Mouse (Mus musculus) CD4-positive, CD25-positive, alpha-beta regulatory T cell, adult 4 months (primary cell): Measurements from ENCODE around the gene Slc41a3. TPM values are rescaled to one million over a fixed set of nuclear protein-coding genes. Genes with fewer than 3 reads are reported as not detected.

Experiments used
- ATAC-seq: one replicate; pipeline ENCODE4 v1.8.0; 2017
- polyA plus RNA-seq, 2 experiments: library from polyadenylated mRNA; unstranded; fragments of 100-300 nt; shearing (Covaris generic); gene quantifications; one replicate each; pipeline ENCODE4 v1.2.1; 2017

The Slc41a3 gene
- 10 to 100 TPM in 1 of 2 experiments, 1 to 10 TPM in 1; 8.2 to 11.8 TPM for polyA plus RNA-seq

DNA sequence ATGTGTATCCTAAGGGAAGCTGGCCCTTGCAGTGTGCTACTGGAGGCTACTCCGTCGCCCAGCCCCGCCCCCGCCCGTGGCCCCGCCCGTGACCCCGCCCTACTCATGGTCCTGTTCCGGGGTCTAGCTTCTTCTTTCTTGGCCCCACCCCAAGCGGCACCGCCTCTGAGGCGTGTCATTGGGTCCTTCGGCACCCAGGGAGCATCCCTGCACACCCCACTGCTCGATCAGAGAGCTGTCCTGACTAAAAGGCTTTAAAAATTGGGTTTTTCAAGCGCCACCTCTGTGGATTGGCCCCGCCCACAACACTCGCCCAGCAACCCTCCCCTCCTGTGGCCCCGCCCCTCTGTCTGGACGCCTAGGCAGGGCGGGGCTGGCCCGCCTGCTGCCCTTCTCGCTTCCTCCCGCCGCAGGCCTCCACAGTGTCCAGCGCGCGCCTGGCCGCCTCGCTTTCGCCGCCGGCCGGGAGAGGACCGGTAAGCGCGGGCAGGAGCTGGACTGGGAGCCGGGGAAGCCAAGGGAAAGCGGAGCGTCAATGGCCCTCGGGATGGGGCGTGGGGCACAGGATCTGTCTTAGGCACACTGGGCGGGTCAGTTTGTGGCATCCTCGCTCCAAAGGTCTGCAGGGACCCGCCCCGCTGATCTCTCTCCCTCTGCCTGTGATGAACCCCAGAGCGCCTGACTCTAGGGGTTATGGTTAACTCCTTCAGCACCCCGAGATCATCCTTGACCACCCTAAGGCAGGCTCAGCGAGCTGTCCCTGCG is at the start of gene Slc41a3:
Gene Slc41a3, plus strand, starts transcription at position 193 of the 765 bp plus-strand sequence.
- peak; percentile 64 for ATAC-seq

DNA sequence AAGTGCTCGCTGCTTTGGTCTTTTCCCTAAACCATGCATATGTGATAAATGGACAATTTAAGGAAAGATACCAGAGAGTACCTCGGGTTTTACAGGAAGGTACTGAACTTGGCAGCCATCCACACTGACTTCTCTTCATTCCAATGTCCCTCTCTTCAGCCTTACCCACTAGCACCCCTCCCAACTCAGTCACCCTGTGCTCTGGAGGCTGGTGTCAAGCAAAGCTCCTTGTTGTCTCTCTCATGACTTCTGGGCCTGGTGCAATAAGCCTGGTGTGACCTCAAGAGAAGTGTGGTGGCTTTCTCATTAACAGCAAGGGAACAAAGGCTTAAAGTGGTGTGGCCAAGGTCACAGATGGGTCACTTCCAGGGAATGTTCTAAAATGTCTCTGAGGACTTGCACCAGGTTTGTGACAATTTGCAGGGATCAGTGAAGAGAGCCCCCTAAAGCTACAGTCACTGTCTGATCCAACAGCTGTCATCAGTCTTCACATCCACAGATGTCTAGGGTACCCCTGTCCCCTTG is 47.9 kb upstream of the Slc41a3 start:
- no peak for ATAC-seq

DNA sequence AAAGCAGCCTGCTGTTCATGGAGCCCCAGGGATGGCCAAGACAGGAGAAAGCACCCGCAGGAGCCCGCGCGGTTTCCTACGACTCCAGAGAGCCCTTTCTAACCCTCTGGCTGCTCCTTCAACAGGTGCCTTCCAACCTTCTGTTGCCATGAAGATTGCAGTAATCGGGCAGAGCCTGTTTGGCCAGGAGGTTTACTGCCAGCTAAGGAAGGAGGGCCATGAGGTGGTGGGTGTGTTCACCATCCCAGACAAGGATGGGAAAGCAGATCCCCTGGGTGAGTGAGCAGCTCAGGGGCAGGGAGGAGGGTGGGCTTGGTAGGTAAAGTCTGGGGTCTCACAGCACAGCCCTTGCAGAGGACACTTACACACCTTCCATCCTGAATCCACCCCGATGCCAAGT is 47.4 kb upstream of the Slc41a3 start:
- no peak for ATAC-seq

DNA sequence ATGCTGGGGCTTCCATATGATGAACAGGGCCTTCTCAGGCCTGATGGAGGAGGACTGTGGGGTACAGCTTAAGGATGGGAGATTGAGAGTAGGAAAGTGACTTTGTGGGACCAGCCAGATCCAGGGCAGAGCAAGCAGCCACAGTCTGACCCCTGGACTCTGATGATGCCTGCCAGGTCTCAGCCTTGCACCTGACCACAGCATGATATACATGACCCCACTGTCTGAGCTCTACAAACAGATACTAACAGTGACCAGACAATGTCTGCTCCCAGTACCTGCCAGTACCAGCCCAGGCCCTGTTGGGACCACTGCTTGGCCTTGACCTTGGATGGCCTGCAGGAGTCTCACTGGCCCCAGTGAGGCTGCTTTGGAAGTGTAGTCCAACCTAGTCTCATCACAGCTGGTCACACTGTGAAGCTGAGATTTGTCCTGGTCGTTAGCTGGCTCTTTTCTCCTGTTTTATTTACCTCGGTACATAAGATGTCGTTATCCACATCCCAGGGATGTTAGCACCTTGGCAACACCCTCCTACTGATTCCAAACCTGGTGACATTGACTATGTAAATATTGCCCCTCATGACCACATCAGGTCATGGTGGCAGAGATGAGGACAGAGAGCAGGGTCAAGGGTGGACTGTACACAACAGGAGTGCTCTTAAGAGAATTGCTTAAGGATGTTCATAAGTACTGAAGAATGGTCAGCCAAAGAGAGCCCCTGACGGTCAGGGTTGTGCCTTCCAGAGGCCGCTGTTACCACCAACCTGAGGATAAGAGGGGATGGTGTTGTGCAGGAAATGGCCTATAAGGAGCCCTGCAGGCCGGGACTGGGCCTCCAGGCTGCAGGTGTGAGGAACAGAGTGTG is 46.5 kb upstream of the Slc41a3 start:
- no peak for ATAC-seq

DNA sequence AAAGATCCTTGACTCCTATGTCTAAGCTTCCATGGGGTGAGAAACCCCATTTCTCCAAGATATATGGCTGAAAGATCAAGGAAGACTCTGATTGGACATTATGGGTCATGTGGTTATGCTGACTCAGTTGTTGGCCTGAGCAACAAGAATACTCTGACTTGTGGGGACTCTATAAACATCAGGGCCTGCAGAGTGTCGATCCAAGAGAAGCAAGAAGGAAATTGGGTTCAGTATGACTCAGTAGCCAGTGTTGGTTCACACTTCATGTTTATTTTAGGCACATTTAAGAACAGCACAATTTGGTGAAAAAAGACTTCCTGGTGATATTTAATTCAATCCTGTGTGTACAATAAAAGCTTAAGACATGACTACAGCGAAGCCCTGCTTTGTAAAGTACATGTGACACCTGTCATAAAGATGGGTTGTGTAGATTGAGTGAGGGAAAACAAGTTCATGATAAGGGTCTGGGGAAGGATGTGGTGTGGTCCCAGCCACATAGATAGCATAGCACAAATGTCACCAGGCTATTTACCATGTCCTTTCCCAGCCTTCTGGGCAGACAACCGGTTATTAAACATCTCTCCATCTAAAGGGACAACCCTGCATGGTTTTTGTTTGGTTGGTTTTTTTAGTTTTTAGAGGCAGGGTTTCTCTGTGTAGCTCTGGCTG is 44.0 kb upstream of the Slc41a3 start:
- no peak for ATAC-seq

DNA sequence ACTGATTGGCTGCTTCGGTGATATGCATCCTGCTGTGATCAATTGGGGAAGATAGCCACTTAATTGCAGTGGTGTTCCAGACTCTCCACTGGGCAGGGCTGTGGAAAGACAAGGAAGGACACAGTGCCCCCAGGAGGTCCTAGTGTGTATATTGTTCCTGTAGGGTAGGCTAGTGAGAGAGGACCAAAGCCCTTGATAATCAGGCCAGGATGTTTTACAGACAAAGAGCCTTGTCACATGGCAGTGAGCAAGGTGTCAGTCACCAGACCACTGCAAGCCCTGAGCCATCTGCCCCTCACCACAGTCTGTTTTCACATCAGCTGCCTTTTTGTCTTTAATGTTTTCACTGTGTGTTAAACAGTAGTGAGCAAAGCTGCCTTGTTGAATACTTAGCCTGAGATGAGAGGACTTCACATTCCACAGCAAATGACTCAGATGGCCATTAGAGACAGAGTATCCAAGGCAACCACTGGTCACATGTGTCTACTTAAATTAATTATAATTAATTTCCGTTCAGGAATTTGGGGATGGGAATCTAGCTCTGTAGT is 43.2 kb upstream of the Slc41a3 start:
- ATAC-seq: no peak

DNA sequence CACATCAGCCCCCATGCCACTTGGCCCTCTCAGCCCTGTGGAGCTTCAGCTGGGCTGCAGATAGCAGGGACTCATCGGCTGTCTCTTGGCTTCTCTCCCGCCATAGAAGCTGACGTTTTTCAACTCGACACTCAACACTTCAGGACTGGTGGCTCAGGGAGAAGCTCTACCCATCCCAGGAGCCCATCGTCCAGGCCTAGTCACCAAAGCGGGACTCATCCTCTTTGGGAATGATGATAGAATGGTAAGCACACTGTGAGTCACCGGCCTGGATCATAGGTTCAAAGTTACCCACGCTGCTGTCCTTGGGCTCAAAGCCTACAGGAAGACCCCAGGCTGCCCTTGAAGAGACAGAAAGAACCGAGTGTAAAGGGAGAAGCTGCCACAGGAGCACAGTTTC is 40.3 kb upstream of the Slc41a3 start:
- no peak for ATAC-seq

DNA sequence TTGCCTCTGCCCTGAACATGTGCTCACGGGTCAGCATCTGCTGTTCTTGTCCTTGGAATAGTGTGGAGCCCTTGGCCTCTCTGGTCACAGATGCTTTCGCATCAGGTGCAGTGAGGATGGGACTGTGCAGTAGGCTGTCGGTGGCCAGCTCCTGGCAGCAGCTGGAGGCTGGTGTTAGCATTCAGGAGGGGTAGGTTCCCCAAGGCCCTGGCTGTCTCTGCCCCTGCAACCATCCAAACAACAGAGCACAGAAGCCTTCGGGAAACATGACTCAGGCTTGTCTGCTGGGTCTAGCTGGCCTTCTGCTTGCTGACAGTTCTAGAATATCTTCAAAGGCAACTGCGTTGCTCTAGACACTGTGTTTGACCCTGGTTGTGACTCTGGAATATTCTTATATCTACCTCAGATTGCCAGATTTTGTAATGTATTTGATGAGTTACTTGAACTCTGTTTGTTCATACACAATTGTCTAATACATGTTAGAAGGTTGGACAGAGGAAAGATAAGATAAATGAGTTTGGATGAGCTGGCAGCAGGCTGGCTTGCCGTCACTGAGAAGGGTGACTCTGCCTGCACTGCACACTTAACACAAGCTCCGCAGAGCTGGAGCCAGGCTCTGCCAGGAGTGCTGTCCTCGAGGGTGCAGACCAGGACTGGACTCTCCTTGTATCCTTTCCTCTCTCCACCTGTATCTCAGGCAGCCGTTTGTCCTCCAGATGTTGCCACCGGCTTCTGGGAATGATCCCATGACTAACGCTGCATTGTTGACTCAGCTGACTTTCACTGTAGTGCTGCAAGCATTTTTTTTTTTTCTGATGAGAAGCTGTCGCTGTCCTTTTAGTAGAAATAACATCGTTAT is 38.9 kb upstream of the Slc41a3 start:
- no peak for ATAC-seq

DNA sequence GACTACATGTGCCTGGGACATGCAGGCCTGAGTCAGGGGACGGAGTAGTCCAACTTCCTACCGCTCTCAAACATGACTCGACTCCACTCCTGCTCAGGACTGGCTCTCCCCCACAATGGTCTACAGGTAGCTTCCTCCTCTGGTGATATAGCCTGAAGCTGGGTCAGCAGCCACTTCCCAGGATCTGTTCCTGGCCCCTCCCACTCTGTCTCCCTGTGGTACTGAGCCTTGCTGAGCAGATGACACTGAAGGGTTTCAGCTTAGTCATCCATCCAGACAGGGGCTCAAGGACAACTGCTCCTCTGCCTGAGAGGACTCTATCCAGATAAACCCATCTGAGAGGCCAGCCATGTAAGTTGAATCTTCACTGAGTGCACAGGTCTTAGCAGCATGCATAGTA is 37.0 kb upstream of the Slc41a3 start:
- ATAC-seq: no peak

DNA sequence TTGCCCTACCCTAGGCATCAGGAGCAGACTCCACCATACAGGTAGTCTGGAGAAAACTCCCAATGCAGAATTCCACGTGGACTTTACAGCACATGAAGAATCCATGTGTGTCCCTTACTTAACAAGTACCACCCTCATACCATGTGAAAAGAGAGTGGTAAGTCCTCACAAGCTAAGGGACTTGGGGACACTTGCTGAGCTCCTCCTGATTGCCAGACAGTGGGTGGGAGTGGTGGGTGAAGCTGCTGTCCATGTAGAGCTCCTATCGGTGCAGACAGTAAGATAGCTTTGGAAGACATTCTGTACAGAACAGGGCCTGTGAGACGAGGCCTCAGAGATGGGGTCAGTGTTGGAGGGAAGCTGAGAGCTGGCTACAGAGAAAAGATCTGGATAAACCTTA is 36.6 kb upstream of the Slc41a3 start:
- no peak for ATAC-seq

DNA sequence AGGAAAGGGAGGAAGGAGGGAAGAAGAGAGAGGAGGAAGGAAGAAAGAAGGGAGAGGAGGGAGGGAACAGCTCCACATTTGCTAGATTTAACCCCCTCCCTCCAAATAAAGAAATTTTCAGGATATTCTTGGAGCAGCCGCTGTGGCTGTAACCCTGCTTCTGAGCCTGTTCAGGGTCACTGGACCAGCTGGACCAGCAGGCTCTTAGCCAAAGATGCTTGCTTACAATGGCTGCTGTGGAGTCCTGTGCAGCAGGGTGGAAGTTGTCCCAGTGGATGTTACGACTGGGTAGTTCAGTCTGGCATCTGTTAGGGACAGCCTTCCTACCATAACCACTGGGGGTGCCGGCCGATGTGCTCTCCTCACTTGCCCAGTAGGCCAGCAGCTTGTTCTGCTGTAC is 35.8 kb upstream of the Slc41a3 start:
- no peak for ATAC-seq

DNA sequence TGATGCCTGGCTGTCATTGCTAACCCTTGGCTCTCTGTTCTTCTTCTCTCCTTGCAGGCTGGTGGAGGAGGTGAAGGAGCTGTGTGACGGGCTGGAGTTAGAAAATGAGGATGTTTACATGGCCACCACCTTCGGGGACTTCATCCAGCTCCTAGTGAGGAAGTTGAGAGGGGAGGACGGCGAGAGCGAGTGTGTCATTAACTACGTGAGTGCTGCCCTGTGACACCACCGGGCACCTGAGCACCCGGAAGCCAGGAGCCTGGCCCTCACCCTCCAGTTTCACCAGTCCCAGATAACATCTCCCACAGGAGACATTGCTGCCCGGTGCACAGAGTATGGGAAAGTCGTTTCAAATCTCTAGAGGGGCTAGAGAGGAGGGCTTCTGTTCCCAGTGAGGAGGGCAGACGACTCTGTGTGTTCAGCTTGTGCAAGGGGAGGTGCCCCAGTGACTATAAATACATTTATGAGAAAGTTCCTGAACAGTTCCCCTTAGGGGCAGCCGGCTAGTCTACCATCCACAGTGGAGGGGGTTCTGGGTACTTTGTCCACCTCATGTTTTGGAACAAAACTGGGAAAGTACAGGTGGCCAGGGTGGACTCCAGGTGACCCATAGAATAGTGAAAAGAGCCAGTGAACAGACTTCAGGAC is 34.7 kb upstream of the Slc41a3 start:
- ATAC-seq: no peak

DNA sequence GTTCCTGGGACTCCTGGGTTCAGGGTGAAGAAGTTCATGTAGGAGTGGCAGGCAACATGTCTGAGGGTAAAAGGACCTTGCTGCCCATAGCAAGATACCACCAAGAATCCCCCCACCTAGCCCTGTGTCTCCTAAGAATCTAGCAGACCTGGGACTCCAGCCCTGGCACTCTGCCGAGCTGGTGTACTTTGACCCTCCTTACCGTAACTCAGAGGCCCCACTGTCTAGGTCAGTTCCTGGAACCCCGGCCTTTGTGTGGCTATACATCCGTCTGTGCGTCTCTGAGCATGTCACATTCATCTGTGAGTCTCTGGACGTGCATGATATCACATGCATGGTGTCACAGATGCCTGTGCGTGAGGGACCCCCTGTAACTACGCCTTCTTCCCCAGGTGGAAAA is 34.1 kb upstream of the Slc41a3 start:
- ATAC-seq: no peak

DNA sequence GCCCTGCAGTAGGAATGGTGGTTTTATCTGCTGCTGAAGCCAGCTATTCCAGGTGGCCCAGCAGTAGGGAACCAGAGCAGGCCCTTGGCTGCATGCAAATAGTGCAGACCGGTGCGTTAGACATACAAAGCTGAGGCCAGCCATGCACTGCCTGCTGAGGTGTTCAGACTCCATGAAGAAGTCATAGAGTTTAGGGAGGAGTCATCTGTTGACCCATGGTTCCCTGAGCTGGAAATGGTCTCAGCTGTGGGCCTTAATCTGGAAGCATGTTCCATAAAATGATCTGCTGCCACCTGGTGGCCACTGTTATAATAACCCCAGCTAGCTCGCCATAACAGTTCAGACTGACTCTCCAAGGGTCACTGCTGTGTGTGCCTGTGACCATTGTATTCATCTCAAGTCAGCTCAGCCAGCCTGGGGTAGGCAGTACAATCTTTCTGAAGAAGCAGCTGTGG is 29.2 kb upstream of the Slc41a3 start:
- peak; percentile 47 for ATAC-seq

DNA sequence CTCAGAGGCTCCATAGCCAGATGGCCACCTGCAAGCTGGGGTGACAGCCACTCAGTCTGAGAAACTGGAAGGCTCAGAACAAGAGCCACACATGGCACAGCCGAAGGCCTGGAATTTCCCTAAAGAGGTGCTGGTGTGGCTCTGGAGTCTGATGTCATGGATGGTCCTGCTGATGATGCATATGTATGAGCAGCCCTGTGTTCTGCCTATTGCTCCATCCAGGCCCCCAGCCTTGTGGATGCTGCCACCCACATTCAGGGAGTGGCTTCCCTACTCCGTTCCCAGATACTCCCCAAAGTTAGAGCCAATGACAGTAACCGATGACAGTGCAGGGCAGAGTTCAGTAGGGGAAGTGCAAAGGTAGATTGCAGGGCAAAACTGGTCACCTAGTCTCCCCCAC is 26.4 kb upstream of the Slc41a3 start:
- no peak for ATAC-seq

DNA sequence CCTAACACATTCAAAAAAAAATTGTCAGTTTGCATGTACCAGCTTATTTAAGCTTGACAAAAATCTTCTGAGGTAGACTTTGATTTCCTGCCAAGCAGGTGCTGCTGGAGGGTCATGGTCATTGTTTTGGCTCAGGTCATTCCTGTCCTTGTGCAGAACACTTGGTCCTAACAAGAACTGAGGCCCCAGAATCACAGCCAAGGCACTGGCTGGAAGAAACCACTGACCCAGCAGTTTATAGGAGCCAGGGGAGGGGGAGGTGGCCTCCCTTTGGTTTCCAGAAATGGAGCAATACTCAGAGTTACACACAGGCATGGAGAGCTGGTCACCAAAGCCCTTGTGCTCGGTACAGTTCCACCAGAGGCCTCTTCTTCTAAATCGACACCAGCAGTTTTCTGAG is 22.2 kb upstream of the Slc41a3 start:
- ATAC-seq: no peak

DNA sequence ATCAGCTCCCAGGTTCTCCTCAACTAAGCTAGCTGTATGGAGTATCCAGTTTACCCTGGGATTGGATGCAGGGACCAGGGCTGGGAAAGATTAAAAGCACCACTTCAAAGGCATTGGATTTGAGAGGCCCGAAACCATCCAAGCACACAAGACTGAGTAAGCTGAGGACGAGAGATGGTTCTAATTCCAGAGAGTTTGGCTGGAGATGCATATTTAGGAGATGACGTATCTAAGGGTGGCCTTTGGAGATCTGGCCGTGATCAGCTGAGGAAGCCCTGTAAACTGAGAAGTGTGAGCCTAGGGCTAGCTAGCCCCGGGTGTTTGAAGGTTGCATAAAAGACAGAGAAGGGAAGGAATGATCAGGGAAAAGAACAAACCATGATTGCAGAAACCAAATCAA is 16.4 kb upstream of the Slc41a3 start:
- no peak for ATAC-seq

DNA sequence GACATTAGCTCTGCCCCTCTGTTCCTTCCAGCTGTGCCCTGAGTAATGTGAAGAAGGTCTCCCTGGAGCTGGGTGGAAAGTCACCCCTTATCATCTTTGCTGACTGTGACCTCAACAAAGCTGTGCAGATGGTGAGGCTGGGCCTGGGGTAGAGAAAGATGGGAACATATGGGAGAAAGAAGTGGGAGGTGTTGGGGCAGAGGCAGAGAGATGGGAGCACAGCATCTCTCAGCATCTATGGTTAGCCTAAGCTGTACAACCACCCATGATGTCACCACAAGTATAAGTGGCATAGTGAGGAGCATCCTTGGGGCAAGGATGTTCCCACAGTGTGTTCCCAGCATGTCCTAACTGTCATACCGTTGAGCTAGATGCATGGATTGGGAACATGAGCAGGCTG is 13.8 kb upstream of the Slc41a3 start:
- no peak for ATAC-seq

DNA sequence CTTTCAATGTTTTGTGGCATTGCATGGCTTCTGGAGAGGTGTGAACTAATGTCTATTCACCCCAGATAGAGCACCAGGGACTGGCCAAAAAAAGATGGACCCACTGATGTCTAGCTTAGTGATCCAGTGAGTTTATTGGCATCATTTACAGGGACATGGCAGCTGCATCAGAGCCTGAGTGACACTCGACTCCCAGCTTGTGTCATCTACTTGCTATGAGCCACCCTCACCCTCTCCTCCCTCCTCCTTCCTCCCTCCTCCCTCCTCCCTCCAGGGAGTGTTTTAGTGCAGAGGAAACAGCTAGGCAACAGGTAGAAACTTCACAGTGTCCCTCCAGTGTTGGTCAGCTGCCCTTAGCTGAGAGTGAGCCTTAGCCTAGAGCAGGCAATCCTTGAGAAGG is 9.6 kb upstream of the Slc41a3 start:
- ATAC-seq: no peak

DNA sequence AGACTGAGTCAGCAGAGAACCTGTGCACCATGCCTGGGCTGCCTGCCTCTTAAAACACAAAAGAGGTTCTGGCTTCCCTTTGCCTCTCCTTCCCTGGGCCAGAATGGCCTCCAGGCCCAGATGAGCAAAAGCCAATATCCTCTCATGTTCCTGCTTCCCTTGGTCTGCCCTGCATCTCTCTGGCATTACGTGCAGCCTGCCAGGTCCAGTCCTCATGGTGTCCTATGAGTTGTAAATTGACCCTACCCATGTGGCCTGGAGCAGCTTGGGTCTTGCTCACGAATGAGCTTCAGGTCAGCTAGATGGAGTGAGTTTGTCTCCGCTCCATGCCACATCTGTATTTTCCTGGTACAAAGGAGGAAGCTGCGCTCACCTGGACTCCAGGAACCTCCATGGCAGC is 7.5 kb upstream of the Slc41a3 start:
- no peak for ATAC-seq

DNA sequence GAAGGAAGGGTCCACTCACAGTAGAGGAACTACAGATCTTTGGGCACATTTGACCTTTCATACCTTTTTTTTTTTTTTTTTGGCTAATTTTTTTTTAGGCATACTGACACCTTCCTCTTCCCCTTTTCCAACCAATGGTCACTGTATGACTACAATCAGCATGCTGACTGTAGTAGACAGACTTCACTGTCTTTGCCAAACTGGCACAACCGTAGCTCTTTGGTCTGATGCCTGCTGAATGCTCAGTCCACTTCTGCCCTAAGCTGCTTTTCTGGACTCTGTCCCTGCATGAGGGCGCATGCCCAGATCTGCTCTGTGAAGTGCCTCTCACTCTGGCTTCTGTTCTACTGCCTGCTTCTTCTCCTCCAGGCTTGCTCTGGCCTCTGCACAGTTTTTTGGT is 6.9 kb upstream of the Slc41a3 start:
- no peak for ATAC-seq
